Mouse (Mus musculus) embryonic fibroblast, embryonic 13.5 days (primary cell): Measurements from ENCODE around the gene Agtrap.

Source experiments
- CTCF ChIP-seq: IDR thresholded peaks from 2 replicates; pipeline ENCODE4 v1.5.1; 2011; ENCODE audit warnings: mild to moderate bottlenecking, control low read depth, low read length, moderate library complexity, borderline replicate concordance; ENCODE audit not compliant: insufficient read depth
- POLR2A ChIP-seq: IDR thresholded peaks from 2 replicates; pipeline ENCODE4 v1.6.1; 2011; ENCODE audit warnings: low read depth, mild to moderate bottlenecking, control low read depth, low read length, moderate library complexity

- no peak for TF ChIP-seq CTCF
- no peak for TF ChIP-seq POLR2A
Measured at GRCm38 (mm10) chr4:148121362-148121761, 33.5 kb upstream of the Agtrap start.
